ENCODE assay signal across 12 mouse cellular contexts in genomic region chr1:185098195-185098974, GRCm38 (mm10).
DNase-seq lines count a peak whose midpoint lies in the region; ATAC-seq and TF ChIP-seq lines count a peak whose summit lies in the region.
"Had no signal": no experiment of that assay in that cellular context is flagged by ENCODE, and none has a peak within 500 bp of the region (broad histone marks: within the 10 kb centered on the region; RNA-seq: fewer than 3 reads in every experiment).

No protein-coding gene starts in this region.

- H3K27me3 ChIP-seq in intestine, embryonic 14.5 days (replicated peaks; ENCODE audit: control insufficient read depth, insufficient read depth, low read length), result no peaks in the 10 kb centered on the region
- H3K27me3 ChIP-seq in intestine, postnatal 0 days (replicated peaks; ENCODE audit: control insufficient read depth, insufficient read depth, low read length), result no peaks in the 10 kb centered on the region
- peaks cover 25% of the 10 kb centered on the region for H3K27me3 ChIP-seq in embryonic facial prominence, embryonic 13.5 days
- no peaks in the 10 kb centered on the region for H3K27me3 ChIP-seq in hindbrain, embryonic 14.5 days (ENCODE audit: control insufficient read depth, insufficient read depth, low read length)
- H3K27me3 ChIP-seq in midbrain, postnatal 0 days (ENCODE audit: insufficient read depth, low read length), result no peaks in the 10 kb centered on the region

- 11% methylated on average over 17 of the region's 17 CpGs for WGBS in intestine, embryonic 14.5 days
- 31% methylated on average over 17 of the region's 17 CpGs for WGBS in intestine, postnatal 0 days
- WGBS in embryonic facial prominence, embryonic 13.5 days, result 7% methylated on average over 17 of the region's 17 CpGs
- 7% methylated on average over 17 of the region's 17 CpGs for WGBS in hindbrain, embryonic 14.5 days
- 10% methylated on average over 17 of the region's 17 CpGs for WGBS in midbrain, postnatal 0 days

- no peak for ATAC-seq in intestine, embryonic 14.5 days (replicated peaks; ENCODE audit: low FRiP score, low TSS enrichment, low read depth)
- no peak for ATAC-seq in intestine, postnatal 0 days
- ATAC-seq in embryonic facial prominence, embryonic 13.5 days (ENCODE audit: insufficient number of reproducible peaks, insufficient read depth, low FRiP score, low TSS enrichment, low read depth), result no peak
- ATAC-seq in hindbrain, embryonic 14.5 days (ENCODE audit: low FRiP score), result no peak
- no peak for ATAC-seq in midbrain, postnatal 0 days (ENCODE audit: low FRiP score)

- peak overlapping the region; percentile 26 for H3K4me2 ChIP-seq in intestine, embryonic 14.5 days (ENCODE audit: low read length)
- H3K4me2 ChIP-seq in intestine, postnatal 0 days (replicated peaks; ENCODE audit: low read depth), result no peak overlapping the region
- peak overlapping the region; percentile 32 for H3K4me2 ChIP-seq in embryonic facial prominence, embryonic 13.5 days
- H3K4me2 ChIP-seq in hindbrain, embryonic 14.5 days (replicated peaks), result peak overlapping the region; percentile 19; the same call in 1 of the 2 replicates
- peak overlapping the region; percentile 12; the same call in 1 of the 2 replicates for H3K4me2 ChIP-seq in midbrain, postnatal 0 days (ENCODE audit: low read depth, low read length, poor library complexity, severe bottlenecking)

- TF ChIP-seq CTCF in intestine, postnatal 0 days (IDR thresholded peaks at IDR 0.05; ENCODE audit: low read depth), result no peak
- no peak for TF ChIP-seq CTCF in midbrain, postnatal 0 days (IDR thresholded peaks at IDR 0.05)

- H3K9ac ChIP-seq in intestine, embryonic 14.5 days (ENCODE audit: low read length), result no peak overlapping the region
- no peak overlapping the region for H3K9ac ChIP-seq in intestine, postnatal 0 days (ENCODE audit: low read depth, low read length)
- no peak overlapping the region for H3K9ac ChIP-seq in embryonic facial prominence, embryonic 13.5 days
- H3K9ac ChIP-seq in hindbrain, embryonic 14.5 days, result no peak overlapping the region
- H3K9ac ChIP-seq in midbrain, postnatal 0 days (replicated peaks; ENCODE audit: low read length, poor library complexity, severe bottlenecking), result no peak overlapping the region

- no peak for DNase-seq in intestine, embryonic 14.5 days (ENCODE audit: low spot score)
- DNase-seq in hindbrain, embryonic 14.5 days (ENCODE audit: low spot score), result no peak
- DNase-seq in midbrain, postnatal 0 days (ENCODE audit: low spot score), result no peak
- no peak for DNase-seq in ovary, postnatal 10 days (ENCODE audit: low spot score)
- DNase-seq in gastrocnemius, adult 8-10 months (ENCODE audit: low spot score in 2 of 2), result no peak
- DNase-seq in kidney, postnatal 25 days, result no peak
- DNase-seq: cerebellum, postnatal 36 days; lung, postnatal 14 days; right cerebral cortex, postnatal 25 days had no signal

- H3K4me3 ChIP-seq in intestine, embryonic 14.5 days (ENCODE audit: low read depth, low read length), result no peak overlapping the region
- no peak overlapping the region for H3K4me3 ChIP-seq in intestine, postnatal 0 days (ENCODE audit: low read depth, low read length)
- no peak overlapping the region for H3K4me3 ChIP-seq in embryonic facial prominence, embryonic 13.5 days
- no peak overlapping the region for H3K4me3 ChIP-seq in hindbrain, embryonic 14.5 days (replicated peaks; ENCODE audit: low read length)
- no peak overlapping the region for H3K4me3 ChIP-seq in midbrain, postnatal 0 days (ENCODE audit: low read depth, low read length)
- H3K4me3 ChIP-seq: myocyte had no signal

- peaks cover 20% of the 10 kb centered on the region for H3K4me1 ChIP-seq in intestine, embryonic 14.5 days (replicated peaks; ENCODE audit: control insufficient read depth, insufficient read depth, low read length)
- H3K4me1 ChIP-seq in intestine, postnatal 0 days (replicated peaks; ENCODE audit: control insufficient read depth, insufficient read depth, low read length), result no peaks in the 10 kb centered on the region
- peaks cover 24% of the 10 kb centered on the region for H3K4me1 ChIP-seq in embryonic facial prominence, embryonic 13.5 days
- 0 out of 2 replicates have a peak, but pooled peaks cover 7% of the 10 kb centered on the region for H3K4me1 ChIP-seq in hindbrain, embryonic 14.5 days (replicated peaks; ENCODE audit: control insufficient read depth, insufficient read depth, low read length)
- H3K4me1 ChIP-seq in midbrain, postnatal 0 days (ENCODE audit: insufficient read depth, low read length), result peaks cover 11% of the 10 kb centered on the region; the same call in 1 of the 2 replicates

- H3K36me3 ChIP-seq in intestine, embryonic 14.5 days (ENCODE audit: control insufficient read depth, insufficient read depth, low read length), result no peaks in the 10 kb centered on the region
- no peaks in the 10 kb centered on the region for H3K36me3 ChIP-seq in intestine, postnatal 0 days (ENCODE audit: control insufficient read depth, insufficient read depth)
- no peaks in the 10 kb centered on the region for H3K36me3 ChIP-seq in embryonic facial prominence, embryonic 13.5 days
- no peaks in the 10 kb centered on the region for H3K36me3 ChIP-seq in hindbrain, embryonic 14.5 days (replicated peaks; ENCODE audit: control insufficient read depth, insufficient read depth)
- no peaks in the 10 kb centered on the region for H3K36me3 ChIP-seq in midbrain, postnatal 0 days (ENCODE audit: insufficient read depth, low read length)

- no peaks in the 10 kb centered on the region for H3K9me3 ChIP-seq in intestine, embryonic 14.5 days (ENCODE audit: control insufficient read depth, low read length)
- H3K9me3 ChIP-seq in intestine, postnatal 0 days (ENCODE audit: control insufficient read depth), result no peaks in the 10 kb centered on the region
- no peaks in the 10 kb centered on the region for H3K9me3 ChIP-seq in embryonic facial prominence, embryonic 13.5 days
- no peaks in the 10 kb centered on the region for H3K9me3 ChIP-seq in hindbrain, embryonic 14.5 days (ENCODE audit: control insufficient read depth, low read length)
- H3K9me3 ChIP-seq in midbrain, postnatal 0 days (ENCODE audit: low read length), result no peaks in the 10 kb centered on the region

- H3K27ac ChIP-seq in intestine, embryonic 14.5 days (ENCODE audit: low read depth), result peak overlapping the region; percentile 57
- H3K27ac ChIP-seq in intestine, postnatal 0 days (ENCODE audit: low read depth, low read length), result no peak overlapping the region
- H3K27ac ChIP-seq in embryonic facial prominence, embryonic 13.5 days, result peak overlapping the region; percentile 2; the same call in 1 of the 2 replicates
- 0 out of 2 replicates have a peak overlapping the region, but pooled peaks have one; percentile 32 for H3K27ac ChIP-seq in hindbrain, embryonic 14.5 days
- H3K27ac ChIP-seq in midbrain, postnatal 0 days (ENCODE audit: low read depth, low read length), result no peak overlapping the region

Comparison
In these comparisons a context has a peak if more than half of its experiments do, and no peak if none do; other contexts are left out.
1. H3K27ac ChIP-seq: peak in intestine, embryonic 14.5 days (single experiment), embryonic facial prominence, embryonic 13.5 days (single experiment) and hindbrain, embryonic 14.5 days (single experiment); none in intestine, postnatal 0 days (single experiment) and midbrain, postnatal 0 days (single experiment).